ENCODE assay signal across 20 mouse cellular contexts in the genomic region with DNA sequence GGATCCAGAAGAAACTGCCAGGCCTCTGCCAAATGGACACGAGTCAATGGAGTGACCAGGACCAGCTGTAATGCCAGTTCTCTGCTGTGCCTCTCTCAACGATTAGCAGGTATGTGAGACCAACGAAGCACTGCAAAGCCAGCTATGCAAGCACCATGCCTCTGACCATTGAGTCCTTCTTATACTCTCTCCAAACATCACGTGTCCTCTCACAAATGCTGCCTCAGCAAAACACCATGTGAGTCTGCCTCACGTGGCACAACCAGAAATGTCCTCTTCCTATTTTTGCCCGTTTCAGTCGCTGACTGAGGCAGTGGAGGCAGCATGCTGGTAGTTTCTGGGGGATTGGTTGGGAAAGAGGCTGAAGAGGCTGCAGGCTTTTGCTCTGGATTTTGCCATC.
DNase-seq lines count a peak whose midpoint lies in the region; TF ChIP-seq lines count a peak whose summit lies in the region.
"Had no signal": no experiment of that assay in that cellular context is flagged by ENCODE, and none has a peak within 500 bp of the region (broad histone marks: within the 10 kb centered on the region; RNA-seq: fewer than 3 reads in every experiment).

No protein-coding gene starts in this region.

- H3K4me1 ChIP-seq in bone marrow macrophage, adult 2 months (ENCODE audit: control insufficient read depth, insufficient read depth, low read length): peaks cover 11% of the 10 kb centered on the region
- no peaks in the 10 kb centered on the region; the same call in 1 of the 2 replicates for H3K4me1 ChIP-seq in cerebellum, adult 2 months (ENCODE audit: control insufficient read depth, insufficient read depth, low read length)
- H3K4me1 ChIP-seq: embryonic facial prominence, embryonic 10.5 days; embryonic facial prominence, embryonic 12.5 days; forebrain, embryonic 15.5 days had no signal

- TF ChIP-seq CTCF in bone marrow macrophage, adult 2 months (IDR thresholded peaks at IDR 0.05; ENCODE audit: low read depth, low read length): no peak
- no peak for TF ChIP-seq CTCF in cerebellum, adult 2 months (IDR thresholded peaks at IDR 0.05; ENCODE audit: borderline replicate concordance, insufficient read depth, low read depth, low read length)

- H3K27me3 ChIP-seq in cerebellum, adult 2 months (ENCODE audit: control insufficient read depth, insufficient read depth, low read length): no peaks in the 10 kb centered on the region
- H3K27me3 ChIP-seq: embryonic facial prominence, embryonic 12.5 days; forebrain, embryonic 13.5 days; forebrain, embryonic 15.5 days; Patski had no signal

- no peak overlapping the region for H3K4me3 ChIP-seq in bone marrow macrophage, adult 2 months (ENCODE audit: insufficient read depth, low read length)
- H3K4me3 ChIP-seq in cerebellum, adult 2 months (replicated peaks; ENCODE audit: insufficient read depth, low read depth, low read length): no peak overlapping the region
- H3K4me3 ChIP-seq: embryonic facial prominence, embryonic 10.5 days; embryonic facial prominence, embryonic 12.5 days; forebrain, embryonic 13.5 days; forebrain, embryonic 15.5 days had no signal

- no peak for TF ChIP-seq POLR2A in bone marrow macrophage, adult 2 months (IDR thresholded peaks at IDR 0.05; ENCODE audit: borderline replicate concordance, low read depth, low read length)
- TF ChIP-seq POLR2A in cerebellum, adult 2 months (IDR thresholded peaks at IDR 0.05; ENCODE audit: borderline replicate concordance, insufficient read depth, low read length): no peak

- peak overlapping the region; percentile 56 for H3K27ac ChIP-seq in bone marrow macrophage, adult 2 months (ENCODE audit: insufficient read depth, low read depth, low read length)
- no peak overlapping the region for H3K27ac ChIP-seq in cerebellum, adult 2 months (ENCODE audit: insufficient read depth, low read length)
- H3K27ac ChIP-seq: embryonic facial prominence, embryonic 10.5 days; embryonic facial prominence, embryonic 12.5 days; forebrain, embryonic 13.5 days; forebrain, embryonic 15.5 days had no signal

- 70% methylated on average over 7 of the region's 7 CpGs for WGBS in cerebellum, adult 2 months

- DNase-seq in heart, adult 11 months: peak; percentile 81
- no peak for DNase-seq in heart, adult 8-10 months (ENCODE audit: low spot score)
- no peak for DNase-seq in layer of hippocampus, postnatal 25 days (ENCODE audit: extremely low spot score in 1 of 2, low spot score in 1 of 2)
- DNase-seq in cerebellum, adult 2 months: no peak
- DNase-seq: adrenal gland, adult 8-10 months; adrenal gland, postnatal 14 days; adrenal gland, postnatal 36 days; B cell, adult 2 months; cerebellum, adult 11 months; cerebellum, adult 18-20 months; cerebellum, adult 9-10 months; cerebellum, postnatal 10 days; cerebellum, postnatal 25 days; forebrain, postnatal 0 days had no signal
